Mouse (Mus musculus): ENCODE results near the gene Hspa1b.

DNA sequence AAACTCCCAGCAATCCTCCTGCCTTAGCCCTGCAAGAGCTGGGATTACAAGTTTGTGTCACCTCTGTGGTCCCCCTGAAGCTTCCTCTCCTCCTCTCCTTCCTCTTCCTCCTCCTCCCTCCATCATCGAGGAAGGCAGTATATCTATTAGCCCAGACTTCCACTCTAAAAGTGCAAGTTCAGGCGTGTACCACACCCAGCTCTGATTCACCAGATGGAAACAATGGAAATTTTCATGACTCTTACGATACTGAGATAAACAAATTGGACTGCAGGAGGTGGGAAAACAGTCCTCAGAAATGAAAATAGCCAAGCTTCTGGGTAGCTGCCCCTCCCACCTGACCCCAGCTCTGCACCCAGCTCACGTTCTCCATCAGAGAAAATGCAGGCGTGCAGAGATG lies 6.6 kb upstream of the Hspa1b start:
- TF ChIP-seq POLR2A (IDR thresholded peaks at IDR 0.05; ENCODE audit: low read depth, low read length) (no peak), CTCF (conservative IDR thresholded peaks at IDR 0.05; ENCODE audit: insufficient read depth, insufficient read length, low read depth, low read length) (no peak)

All from kidney, adult 2 months (tissue).